Mouse (Mus musculus): ENCODE results near the gene Sash1. TPM values are rescaled to one million over a fixed set of nuclear protein-coding genes. Genes with fewer than 3 reads are reported as not detected.

The Sash1 gene
- polyA plus RNA-seq, 1 experiment, result 1.9 TPM

DNA sequence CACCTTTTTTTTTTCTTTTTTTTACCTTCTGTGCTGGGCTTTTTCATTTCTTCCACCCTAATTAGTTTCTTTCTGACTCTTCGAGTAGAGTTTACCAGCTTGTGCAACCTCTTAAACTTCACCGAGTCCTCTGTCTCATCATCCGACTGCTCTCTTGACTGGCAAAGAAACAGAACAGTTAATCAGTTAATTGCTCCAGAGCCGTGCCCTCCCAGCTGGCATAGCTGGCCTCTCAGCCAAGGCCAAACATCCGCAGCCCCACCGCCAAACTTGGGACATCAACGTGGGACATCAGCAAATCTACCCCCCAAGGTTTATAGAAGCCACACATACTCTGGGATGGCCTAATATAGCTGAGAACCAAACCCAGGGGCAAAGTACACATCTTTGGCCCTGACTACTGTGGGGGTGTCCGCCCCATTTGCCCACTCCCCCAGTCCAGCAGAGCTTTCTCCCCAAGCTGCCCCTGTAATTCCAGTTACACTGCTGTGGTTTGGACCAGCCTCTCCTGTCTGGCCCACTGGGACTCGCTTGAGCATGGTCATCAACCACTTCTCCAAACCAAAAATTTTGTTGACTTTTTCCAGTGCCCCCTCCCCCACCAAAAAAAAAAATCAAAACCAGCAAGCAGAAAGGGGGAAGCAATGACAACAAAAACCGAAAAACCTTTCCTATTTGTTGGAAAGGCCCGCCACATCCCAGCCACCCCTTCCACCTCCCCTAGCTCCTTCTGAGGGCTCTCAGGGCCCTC, 129.1 kb downstream of the Sash1 start:
- H3K4me3 ChIP-seq (ENCODE audit: insufficient read depth, poor library complexity, severe bottlenecking), result no peak overlapping the region
- no peak for TF ChIP-seq FOSL1 (IDR thresholded peaks at IDR 0.05; ENCODE audit: insufficient read depth, low read length, poor library complexity, severe bottlenecking)
- TF ChIP-seq CTCF (IDR thresholded peaks at IDR 0.05; ENCODE audit: control insufficient read depth, insufficient read depth, insufficient read length), result no peak
- TF ChIP-seq USF1 (IDR thresholded peaks at IDR 0.05; ENCODE audit: low read depth), result no peak
- TF ChIP-seq MYOD1 (IDR thresholded peaks at IDR 0.05; ENCODE audit: control insufficient read depth, insufficient read length, low read depth), result no peak
- TF ChIP-seq MAX (IDR thresholded peaks at IDR 0.05), result no peak
- TF ChIP-seq MYOG (IDR thresholded peaks at IDR 0.05; ENCODE audit: control insufficient read depth, extremely low read depth, insufficient read length), result no peak
- TF ChIP-seq CEBPB (IDR thresholded peaks at IDR 0.05; ENCODE audit: low read depth), result no peak

DNA sequence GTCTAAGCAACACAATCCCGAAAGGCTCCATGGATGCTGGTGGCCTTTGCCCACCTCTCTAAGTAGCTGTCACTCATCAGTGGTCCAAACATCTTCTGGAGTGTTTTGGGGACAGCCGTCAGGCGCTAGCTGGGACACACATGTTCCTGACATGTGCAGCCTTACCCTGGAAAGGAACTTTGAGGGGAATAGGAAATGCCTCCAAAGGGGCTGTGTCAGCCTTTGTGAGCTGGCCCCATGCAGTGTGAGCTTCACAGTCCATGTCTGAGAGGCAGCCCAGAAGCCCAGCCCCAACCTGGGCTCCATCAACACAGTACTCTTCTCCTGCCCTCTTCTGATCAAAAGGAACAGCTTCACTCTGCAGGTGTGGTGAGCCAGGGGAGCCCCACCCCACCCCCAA, 132.5 kb downstream of the Sash1 start:
- TF ChIP-seq MAX (IDR thresholded peaks at IDR 0.05), result no peak
- no peak for TF ChIP-seq FOSL1 (IDR thresholded peaks at IDR 0.05; ENCODE audit: insufficient read depth, low read length, poor library complexity, severe bottlenecking)
- TF ChIP-seq MYOD1 (IDR thresholded peaks at IDR 0.05; ENCODE audit: control insufficient read depth, insufficient read length, low read depth), result no peak
- H3K79me3 ChIP-seq (ENCODE audit: low read depth), result no peaks in the 10 kb centered on the region
- no peak overlapping the region for H3K4me3 ChIP-seq (ENCODE audit: insufficient read depth, poor library complexity, severe bottlenecking)
- no peaks in the 10 kb centered on the region for H3K27me3 ChIP-seq (ENCODE audit: control insufficient read depth, insufficient read depth, insufficient read length)
- no peaks in the 10 kb centered on the region for H3K79me2 ChIP-seq (ENCODE audit: control insufficient read depth, insufficient read depth)
- H3K36me3 ChIP-seq (ENCODE audit: control insufficient read depth, insufficient read depth), result no peaks in the 10 kb centered on the region
- H3ac ChIP-seq (ENCODE audit: control insufficient read depth, insufficient read length, low read depth), result no peak overlapping the region

More for the DNA sequence above, 129.1 kb downstream of the Sash1 start:
- H3ac ChIP-seq (ENCODE audit: control insufficient read depth, insufficient read length, low read depth), result no peak overlapping the region
- H3K79me2 ChIP-seq (ENCODE audit: control insufficient read depth, insufficient read depth), result no peaks in the 10 kb centered on the region
- no peaks in the 10 kb centered on the region for H3K36me3 ChIP-seq (ENCODE audit: control insufficient read depth, insufficient read depth)
- no peaks in the 10 kb centered on the region for H3K27me3 ChIP-seq (ENCODE audit: control insufficient read depth, insufficient read depth, insufficient read length)
- no peaks in the 10 kb centered on the region for H3K79me3 ChIP-seq (ENCODE audit: low read depth)

DNA sequence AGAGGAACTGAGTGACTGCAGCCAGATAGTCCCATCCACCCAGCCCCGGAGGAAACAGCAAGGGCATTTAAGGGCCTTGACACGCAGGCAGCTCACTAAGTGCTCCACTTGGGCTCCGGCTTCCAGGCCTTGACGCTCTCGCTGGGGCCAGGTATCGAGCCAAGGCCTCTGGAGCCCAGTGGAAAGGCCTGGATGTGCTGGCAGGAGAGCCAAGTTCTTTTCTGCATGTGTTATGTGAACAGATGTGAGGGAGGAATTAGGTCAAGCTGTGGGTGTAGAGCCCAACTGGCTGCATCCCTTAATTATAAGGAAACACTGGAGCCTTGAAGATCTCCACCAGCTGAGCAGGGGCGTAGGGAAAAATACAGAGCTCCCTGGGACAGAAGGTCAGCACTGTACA, 133.4 kb downstream of the Sash1 start:
- Histone ChIP-seq H3K79me3 (ENCODE audit: low read depth) (no peaks in the 10 kb centered on the region), H3K79me2 (ENCODE audit: control insufficient read depth, insufficient read depth) (no peaks in the 10 kb centered on the region), H3ac (ENCODE audit: control insufficient read depth, insufficient read length, low read depth) (no peak overlapping the region), H3K4me3 (ENCODE audit: insufficient read depth, poor library complexity, severe bottlenecking) (no peak overlapping the region), H3K36me3 (ENCODE audit: control insufficient read depth, insufficient read depth) (no peaks in the 10 kb centered on the region), H3K27me3 (ENCODE audit: control insufficient read depth, insufficient read depth, insufficient read length) (no peaks in the 10 kb centered on the region)
- no peak for TF ChIP-seq CEBPB (IDR thresholded peaks at IDR 0.05; ENCODE audit: low read depth)
- no peak for TF ChIP-seq MYOD1 (IDR thresholded peaks at IDR 0.05; ENCODE audit: control insufficient read depth, insufficient read length, low read depth)
- TF ChIP-seq USF1 (IDR thresholded peaks at IDR 0.05; ENCODE audit: low read depth), result no peak
- no peak for TF ChIP-seq CTCF (IDR thresholded peaks at IDR 0.05; ENCODE audit: control insufficient read depth, insufficient read depth, insufficient read length)
- TF ChIP-seq MAX (IDR thresholded peaks at IDR 0.05), result no peak
- TF ChIP-seq FOSL1 (IDR thresholded peaks at IDR 0.05; ENCODE audit: insufficient read depth, low read length, poor library complexity, severe bottlenecking), result no peak
- TF ChIP-seq MYOG (IDR thresholded peaks at IDR 0.05; ENCODE audit: control insufficient read depth, extremely low read depth, insufficient read length), result no peak

GRCm38 (mm10) chr10:8749537-8749936, 136.3 kb downstream of the Sash1 start:
- no peaks in the 10 kb centered on the region for H3K36me3 ChIP-seq (ENCODE audit: control insufficient read depth, insufficient read depth)
- TF ChIP-seq MYOG (IDR thresholded peaks at IDR 0.05; ENCODE audit: control insufficient read depth, extremely low read depth, insufficient read length) (no peak), FOSL1 (IDR thresholded peaks at IDR 0.05; ENCODE audit: insufficient read depth, low read length, poor library complexity, severe bottlenecking) (no peak), MYOD1 (IDR thresholded peaks at IDR 0.05; ENCODE audit: control insufficient read depth, insufficient read length, low read depth) (no peak), CTCF (IDR thresholded peaks at IDR 0.05; ENCODE audit: control insufficient read depth, insufficient read depth, insufficient read length) (no peak), CEBPB (IDR thresholded peaks at IDR 0.05; ENCODE audit: low read depth) (no peak), USF1 (IDR thresholded peaks at IDR 0.05; ENCODE audit: low read depth) (no peak), MAX (IDR thresholded peaks at IDR 0.05) (no peak)
- no peak overlapping the region for H3ac ChIP-seq (ENCODE audit: control insufficient read depth, insufficient read length, low read depth)
- no peak overlapping the region for H3K4me3 ChIP-seq (ENCODE audit: insufficient read depth, poor library complexity, severe bottlenecking)
- H3K79me3 ChIP-seq (ENCODE audit: low read depth), result no peaks in the 10 kb centered on the region
- no peaks in the 10 kb centered on the region for H3K79me2 ChIP-seq (ENCODE audit: control insufficient read depth, insufficient read depth)
- no peaks in the 10 kb centered on the region for H3K27me3 ChIP-seq (ENCODE audit: control insufficient read depth, insufficient read depth, insufficient read length)

GRCm38 (mm10) chr10:8747450-8748212, 138.2 kb downstream of the Sash1 start:
- Histone ChIP-seq H3K36me3 (ENCODE audit: control insufficient read depth, insufficient read depth) (no peaks in the 10 kb centered on the region), H3K79me3 (ENCODE audit: low read depth) (no peaks in the 10 kb centered on the region), H3K79me2 (ENCODE audit: control insufficient read depth, insufficient read depth) (no peaks in the 10 kb centered on the region), H3ac (ENCODE audit: control insufficient read depth, insufficient read length, low read depth) (no peak overlapping the region), H3K4me3 (ENCODE audit: insufficient read depth, poor library complexity, severe bottlenecking) (no peak overlapping the region), H3K27me3 (ENCODE audit: control insufficient read depth, insufficient read depth, insufficient read length) (no peaks in the 10 kb centered on the region)
- TF ChIP-seq USF1 (IDR thresholded peaks at IDR 0.05; ENCODE audit: low read depth) (no peak), MYOG (IDR thresholded peaks at IDR 0.05; ENCODE audit: control insufficient read depth, extremely low read depth, insufficient read length) (no peak), CTCF (IDR thresholded peaks at IDR 0.05; ENCODE audit: control insufficient read depth, insufficient read depth, insufficient read length) (no peak), MAX (IDR thresholded peaks at IDR 0.05) (no peak), FOSL1 (IDR thresholded peaks at IDR 0.05; ENCODE audit: insufficient read depth, low read length, poor library complexity, severe bottlenecking) (no peak), CEBPB (IDR thresholded peaks at IDR 0.05; ENCODE audit: low read depth) (no peak)

Data from C2C12 (cell line).